ENCODE assay signal across 12 mouse cellular contexts in genomic region chr7:131846066-131846905, GRCm38 (mm10).
DNase-seq lines count a peak whose midpoint lies in the region; ATAC-seq and TF ChIP-seq lines count a peak whose summit lies in the region.
"Had no signal": no experiment of that assay in that cellular context is flagged by ENCODE, and none has a peak within 500 bp of the region (broad histone marks: within the 10 kb centered on the region; RNA-seq: fewer than 3 reads in every experiment).

No protein-coding gene starts in this region.

- no peak overlapping the region for H3K9ac ChIP-seq in embryonic facial prominence, embryonic 11.5 days (replicated peaks; ENCODE audit: low read length)
- no peak overlapping the region for H3K9ac ChIP-seq in hindbrain, embryonic 14.5 days
- H3K9ac ChIP-seq in midbrain, postnatal 0 days (replicated peaks; ENCODE audit: low read length, poor library complexity, severe bottlenecking): 0 out of 2 replicates have a peak overlapping the region, but pooled peaks have one; percentile 4
- no peak overlapping the region for H3K9ac ChIP-seq in stomach, postnatal 0 days (ENCODE audit: low read length)
- H3K9ac ChIP-seq: heart, embryonic 13.5 days; intestine, embryonic 15.5 days; liver, embryonic 13.5 days had no signal

- H3K27ac ChIP-seq in embryonic facial prominence, embryonic 11.5 days (replicated peaks; ENCODE audit: low read depth, low read length): no peak overlapping the region
- peak overlapping the region; percentile 57 for H3K27ac ChIP-seq in hindbrain, embryonic 14.5 days
- 0 out of 2 replicates have a peak overlapping the region, but pooled peaks have one; percentile 18 for H3K27ac ChIP-seq in midbrain, postnatal 0 days (ENCODE audit: low read depth, low read length)
- H3K27ac ChIP-seq in stomach, postnatal 0 days (replicated peaks): no peak overlapping the region
- H3K27ac ChIP-seq: heart, embryonic 13.5 days; intestine, embryonic 15.5 days; liver, embryonic 13.5 days had no signal

- H3K27me3 ChIP-seq in embryonic facial prominence, embryonic 11.5 days (ENCODE audit: control insufficient read depth, insufficient read depth, low read length): no peaks in the 10 kb centered on the region
- H3K27me3 ChIP-seq in hindbrain, embryonic 14.5 days (ENCODE audit: control insufficient read depth, insufficient read depth, low read length): no peaks in the 10 kb centered on the region
- H3K27me3 ChIP-seq in midbrain, postnatal 0 days (ENCODE audit: insufficient read depth, low read length): no peaks in the 10 kb centered on the region; the same call in 1 of the 2 replicates
- H3K27me3 ChIP-seq in stomach, postnatal 0 days (ENCODE audit: control insufficient read depth, insufficient read depth, low read length): no peaks in the 10 kb centered on the region
- H3K27me3 ChIP-seq: intestine, embryonic 15.5 days; liver, embryonic 13.5 days had no signal

- no peak overlapping the region for H3K4me2 ChIP-seq in embryonic facial prominence, embryonic 11.5 days (ENCODE audit: low read depth, low read length)
- peak overlapping the region; percentile 15; the same call in 1 of the 2 replicates for H3K4me2 ChIP-seq in hindbrain, embryonic 14.5 days (replicated peaks)
- H3K4me2 ChIP-seq in midbrain, postnatal 0 days (ENCODE audit: low read depth, low read length, poor library complexity, severe bottlenecking): no peak overlapping the region
- H3K4me2 ChIP-seq in stomach, postnatal 0 days (replicated peaks; ENCODE audit: low read depth): no peak overlapping the region
- H3K4me2 ChIP-seq: heart, embryonic 13.5 days; intestine, embryonic 15.5 days; liver, embryonic 13.5 days had no signal

- H3K4me1 ChIP-seq in embryonic facial prominence, embryonic 11.5 days (ENCODE audit: control insufficient read depth, insufficient read depth, low read length): peaks cover 4% of the 10 kb centered on the region; the same call in 1 of the 2 replicates
- peaks cover 12% of the 10 kb centered on the region; the same call in 1 of the 2 replicates for H3K4me1 ChIP-seq in hindbrain, embryonic 14.5 days (replicated peaks; ENCODE audit: control insufficient read depth, insufficient read depth, low read length)
- 0 out of 2 replicates have a peak, but pooled peaks cover 2% of the 10 kb centered on the region for H3K4me1 ChIP-seq in midbrain, postnatal 0 days (ENCODE audit: insufficient read depth, low read length)
- H3K4me1 ChIP-seq in lung, adult 2 months (ENCODE audit: control insufficient read depth, insufficient read depth, low read length): no peaks in the 10 kb centered on the region
- H3K4me1 ChIP-seq in stomach, postnatal 0 days (replicated peaks; ENCODE audit: control insufficient read depth, insufficient read depth): no peaks in the 10 kb centered on the region
- H3K4me1 ChIP-seq: intestine, embryonic 15.5 days; liver, embryonic 13.5 days had no signal

- no peak for ATAC-seq in embryonic facial prominence, embryonic 11.5 days (replicated peaks; ENCODE audit: insufficient number of reproducible peaks, low FRiP score, low TSS enrichment, low read depth)
- ATAC-seq in hindbrain, embryonic 14.5 days (ENCODE audit: low FRiP score): no peak
- ATAC-seq in midbrain, postnatal 0 days (ENCODE audit: low FRiP score): no peak
- ATAC-seq in stomach, postnatal 0 days (ENCODE audit: low FRiP score, low TSS enrichment): no peak
- ATAC-seq: intestine, embryonic 15.5 days had no signal

- TF ChIP-seq CTCF in midbrain, postnatal 0 days (IDR thresholded peaks at IDR 0.05): no peak
- TF ChIP-seq CTCF in lung, adult 2 months (IDR thresholded peaks at IDR 0.05; ENCODE audit: insufficient read depth, low read length): no peak
- TF ChIP-seq CTCF in stomach, postnatal 0 days (IDR thresholded peaks at IDR 0.05; ENCODE audit: low read depth): no peak

- H3K9me3 ChIP-seq in embryonic facial prominence, embryonic 11.5 days (replicated peaks; ENCODE audit: control insufficient read depth, low read length): no peaks in the 10 kb centered on the region
- H3K9me3 ChIP-seq in hindbrain, embryonic 14.5 days (ENCODE audit: control insufficient read depth, low read length): no peaks in the 10 kb centered on the region
- H3K9me3 ChIP-seq in midbrain, postnatal 0 days (ENCODE audit: low read length): no peaks in the 10 kb centered on the region
- no peaks in the 10 kb centered on the region for H3K9me3 ChIP-seq in stomach, postnatal 0 days (ENCODE audit: control insufficient read depth, low read length)
- H3K9me3 ChIP-seq: heart, embryonic 13.5 days; intestine, embryonic 15.5 days; liver, embryonic 13.5 days had no signal

- no peak for TF ChIP-seq EP300 in stomach, postnatal 0 days (optimal IDR thresholded peaks at IDR 0.05)

- TF ChIP-seq POLR2A in lung, adult 2 months (IDR thresholded peaks at IDR 0.05; ENCODE audit: borderline replicate concordance, extremely low read depth, low read depth, low read length): no peak

- WGBS in embryonic facial prominence, embryonic 11.5 days: 32% methylated on average over 20 of the region's 20 CpGs
- WGBS in hindbrain, embryonic 14.5 days: 32% methylated on average over 20 of the region's 20 CpGs
- WGBS in midbrain, postnatal 0 days: 29% methylated on average over 20 of the region's 20 CpGs
- 39% methylated on average over 20 of the region's 20 CpGs for WGBS in lung, adult 2 months
- WGBS in stomach, postnatal 0 days: 40% methylated on average over 20 of the region's 20 CpGs

- no peak overlapping the region for H3K4me3 ChIP-seq in embryonic facial prominence, embryonic 11.5 days (ENCODE audit: low read depth, low read length)
- no peak overlapping the region for H3K4me3 ChIP-seq in hindbrain, embryonic 14.5 days (replicated peaks; ENCODE audit: low read length)
- no peak overlapping the region for H3K4me3 ChIP-seq in midbrain, postnatal 0 days (ENCODE audit: low read depth, low read length)
- no peak overlapping the region for H3K4me3 ChIP-seq in lung, adult 2 months (replicated peaks; ENCODE audit: extremely low read depth, low read depth, low read length)
- H3K4me3 ChIP-seq in stomach, postnatal 0 days (ENCODE audit: low read depth, low read length): no peak overlapping the region
- H3K4me3 ChIP-seq: heart, embryonic 13.5 days; intestine, embryonic 15.5 days; liver, embryonic 13.5 days had no signal

- H3K36me3 ChIP-seq in embryonic facial prominence, embryonic 11.5 days (replicated peaks; ENCODE audit: control insufficient read depth, insufficient read depth, low read depth, low read length): no peaks in the 10 kb centered on the region
- H3K36me3 ChIP-seq in hindbrain, embryonic 14.5 days (replicated peaks; ENCODE audit: control insufficient read depth, insufficient read depth): no peaks in the 10 kb centered on the region
- no peaks in the 10 kb centered on the region for H3K36me3 ChIP-seq in midbrain, postnatal 0 days (ENCODE audit: insufficient read depth, low read length)
- H3K36me3 ChIP-seq in stomach, postnatal 0 days (ENCODE audit: control insufficient read depth, insufficient read depth, low read length): no peaks in the 10 kb centered on the region
- H3K36me3 ChIP-seq: heart, embryonic 13.5 days; intestine, embryonic 15.5 days; liver, embryonic 13.5 days had no signal

- peak; percentile 28 for DNase-seq in ZHBTc4 (ENCODE audit: low read depth, low spot score)
- DNase-seq in embryonic facial prominence, embryonic 11.5 days (ENCODE audit: low spot score): peak; percentile 42
- peak; percentile 48 for DNase-seq in hindbrain, embryonic 14.5 days (ENCODE audit: low spot score)
- peak; percentile 9 for DNase-seq in midbrain, postnatal 0 days (ENCODE audit: low spot score)
- no peak for DNase-seq in thymus, postnatal 4 days
- no peak for DNase-seq in lung, adult 2 months
- DNase-seq in layer of hippocampus, adult 8-10 months (ENCODE audit: low spot score in 2 of 2): no peak
- DNase-seq in stomach, postnatal 0 days (ENCODE audit: low spot score): no peak
- DNase-seq: layer of hippocampus, postnatal 36 days; liver, embryonic 13.5 days had no signal

Comparison
In these comparisons a context has a peak if more than half of its experiments do, and no peak if none do; other contexts are left out.
1. DNase-seq: peak in ZHBTc4 (single experiment), embryonic facial prominence, embryonic 11.5 days (single experiment), hindbrain, embryonic 14.5 days (single experiment) and midbrain, postnatal 0 days (single experiment); none in thymus, postnatal 4 days (single experiment), lung, adult 2 months (single experiment), layer of hippocampus, adult 8-10 months (0 of 2) and stomach, postnatal 0 days (single experiment).
2. H3K27ac ChIP-seq: peak in hindbrain, embryonic 14.5 days (single experiment) and midbrain, postnatal 0 days (single experiment); none in embryonic facial prominence, embryonic 11.5 days (single experiment) and stomach, postnatal 0 days (single experiment).